Mouse (Mus musculus): ENCODE measurements around the gene Ngrn.

GRCm38 (mm10) chr7:80280032-80280431 lies 19.0 kb downstream of the Ngrn start:
- TF ChIP-seq POLR2A (IDR thresholded peaks at IDR 0.05; ENCODE audit: extremely low read depth, insufficient read depth, low read length) (no peak), CTCF (IDR thresholded peaks at IDR 0.05; ENCODE audit: extremely low read depth, insufficient read depth, low read length) (no peak)

All from cortical plate, adult 2 months (tissue).